Mouse (Mus musculus) stomach, embryonic 14.5 days (tissue): ENCODE data around the gene Hdac5. TPM values are rescaled to one million over a fixed set of nuclear protein-coding genes. Genes with fewer than 3 reads are reported as not detected.

Experiments
- ATAC-seq: fragments of 200-750 bp; cut with Nextera tagmentation; 2 replicates; pipeline ENCODE4 v1.8.0; 2017; ENCODE audit warnings: low read depth, moderate TSS enrichment; ENCODE audit not compliant: insufficient number of reproducible peaks, insufficient read depth, low FRiP score
- H3K27ac ChIP-seq: fragments of 300-500 bp; sonication (generic); 2 replicates; pipeline ENCODE4 v1.5.1; 2014; ENCODE audit warnings: mild to moderate bottlenecking, low read length, moderate library complexity, mixed read lengths
- H3K27me3 ChIP-seq: fragments of 300-500 bp; sonication (generic); 2 replicates; pipeline ENCODE4 v1.6.1; 2014; ENCODE audit warnings: low read length, control low read depth, mixed read lengths; ENCODE audit not compliant: control insufficient read depth, insufficient read depth
- H3K36me3 ChIP-seq: fragments of 300-500 bp; sonication (generic); 2 replicates; pipeline ENCODE4 v1.6.1; 2014; ENCODE audit warnings: mild to moderate bottlenecking, control low read depth, low read length, moderate library complexity, mixed read lengths; ENCODE audit not compliant: control insufficient read depth, insufficient read depth
- H3K4me1 ChIP-seq: fragments of 300-500 bp; sonication (generic); 2 replicates; pipeline ENCODE4 v1.6.1; 2014; ENCODE audit warnings: low read length, control low read depth, mixed read lengths; ENCODE audit not compliant: control insufficient read depth, insufficient read depth
- H3K4me2 ChIP-seq: fragments of 300-500 bp; sonication (generic); replicated peaks from 2 replicates; pipeline ENCODE4 v1.6.1; 2014; ENCODE audit warnings: low read depth, low read length, control low read depth
- H3K4me3 ChIP-seq: fragments of 300-500 bp; sonication (generic); 2 replicates; pipeline ENCODE4 v1.5.1; 2014; ENCODE audit warnings: low read depth, low read length, control low read depth
- H3K9ac ChIP-seq: fragments of 300-500 bp; sonication (generic); replicated peaks from 2 replicates; pipeline ENCODE4 v1.6.1; 2014; ENCODE audit warnings: low read depth, mild to moderate bottlenecking, control low read depth, low read length, moderate library complexity, mixed read lengths
- H3K9me3 ChIP-seq: fragments of 300-500 bp; sonication (generic); 2 replicates; pipeline ENCODE4 v1.6.1; 2016; ENCODE audit warnings: low read depth, low read length, control low read depth; ENCODE audit not compliant: control insufficient read depth
- WGBS: fragments of 180-500 bp; shearing (Covaris S2); extraction: QIAGEN DNeasy Blood & Tissue Kit; methylation state at CpG from one replicate; pipeline ENCODE4 v1.1.7; 2014; 5-methylcytosine and 5-hydroxymethylcytosine counted together
- polyA plus RNA-seq: library from polyadenylated mRNA; unstranded; fragments of >200 nt; fragmentation: Nextera tagmentation; extraction: Ambion mirVana; gene quantifications from 2 replicates; pipeline ENCODE4 v1.2.1, GENCODE M21; 2014

Hdac5 gene
- polyA plus RNA-seq, 1 experiment from 2014 or later: 46.4 TPM

DNA sequence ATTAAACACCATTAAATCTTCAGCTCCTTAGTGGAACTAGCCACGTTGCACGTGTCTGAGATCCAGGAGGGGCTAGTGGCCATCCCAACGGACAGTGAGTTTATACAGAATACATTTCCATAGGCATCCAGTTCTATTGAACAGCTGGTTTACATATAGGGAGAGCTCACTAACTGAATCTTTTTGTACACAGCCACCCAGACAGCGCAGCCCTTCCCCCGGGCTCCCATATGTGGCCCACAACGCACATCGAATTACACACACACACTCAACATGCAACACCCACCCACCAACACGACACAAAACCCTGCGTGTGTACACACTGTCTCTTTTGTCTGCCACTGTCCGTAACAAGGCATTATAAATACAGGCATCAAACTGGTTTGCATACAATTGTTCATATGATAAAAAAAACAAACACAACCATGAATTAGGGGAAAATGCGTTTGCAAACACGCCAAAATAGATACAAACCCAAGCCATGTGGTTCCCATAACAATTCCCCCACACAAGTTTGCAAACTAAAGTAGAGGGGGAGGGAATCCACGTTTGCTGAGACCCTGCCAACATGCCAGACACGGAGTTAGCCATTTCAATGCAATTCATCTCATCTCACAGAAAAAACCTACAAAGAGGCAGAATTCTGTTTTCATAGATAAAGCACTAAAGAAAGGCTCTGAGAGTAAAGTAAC, 15.8 kb upstream of the Hdac5 start:
- WGBS: 24% methylated on average over 14 of the region's 14 CpGs
- peak; percentile 46 for ATAC-seq
- H3K9ac ChIP-seq: no peak overlapping the region

DNA sequence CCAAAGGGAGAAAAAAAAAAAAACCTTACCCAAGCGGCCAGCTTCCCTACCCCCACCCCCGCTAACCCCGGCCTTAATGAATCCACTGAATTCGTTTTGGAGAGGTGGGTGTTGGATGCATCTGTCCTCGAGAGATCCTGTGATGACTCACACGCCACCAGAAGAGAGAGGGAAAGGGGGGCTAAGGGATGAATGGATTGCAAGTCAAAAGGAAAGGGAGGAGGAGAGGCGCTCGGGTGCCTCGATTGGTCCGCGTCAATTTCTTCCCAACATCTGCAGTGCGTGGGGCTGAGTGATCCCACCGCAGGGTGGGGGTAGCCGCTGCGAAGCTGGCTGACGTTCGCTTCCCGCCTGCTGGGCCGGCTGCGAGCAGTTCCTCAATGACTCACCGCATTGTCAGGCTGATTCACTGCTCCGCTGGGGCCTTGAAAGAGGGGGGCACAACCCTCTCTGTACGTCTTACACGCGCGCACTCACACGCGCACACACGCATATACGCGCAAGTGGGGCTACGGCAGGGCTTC, 15.0 kb upstream of the Hdac5 start:
- Histone ChIP-seq H3K27ac (peak overlapping the region; percentile 69), H3K4me2 (peak overlapping the region; percentile 62), H3K4me1 (peaks cover 26% of the 10 kb centered on the region; the same call in 1 of the 2 replicates), H3K27me3 (no peaks in the 10 kb centered on the region), H3K4me3 (peak overlapping the region; percentile 25), H3K9me3 (no peaks in the 10 kb centered on the region), H3K36me3 (no peaks in the 10 kb centered on the region), H3K9ac (peak overlapping the region; percentile 34)
- 2% methylated on average over 32 of the region's 32 CpGs for WGBS
- peak; percentile 81 for ATAC-seq

More for the DNA sequence above, 15.8 kb upstream of the Hdac5 start:
- Histone ChIP-seq H3K27me3 (no peaks in the 10 kb centered on the region), H3K36me3 (no peaks in the 10 kb centered on the region), H3K9me3 (no peaks in the 10 kb centered on the region), H3K27ac (peak overlapping the region; percentile 69), H3K4me3 (peak overlapping the region; percentile 25), H3K4me1 (peaks cover 26% of the 10 kb centered on the region; the same call in 1 of the 2 replicates), H3K4me2 (peak overlapping the region; percentile 62)

DNA sequence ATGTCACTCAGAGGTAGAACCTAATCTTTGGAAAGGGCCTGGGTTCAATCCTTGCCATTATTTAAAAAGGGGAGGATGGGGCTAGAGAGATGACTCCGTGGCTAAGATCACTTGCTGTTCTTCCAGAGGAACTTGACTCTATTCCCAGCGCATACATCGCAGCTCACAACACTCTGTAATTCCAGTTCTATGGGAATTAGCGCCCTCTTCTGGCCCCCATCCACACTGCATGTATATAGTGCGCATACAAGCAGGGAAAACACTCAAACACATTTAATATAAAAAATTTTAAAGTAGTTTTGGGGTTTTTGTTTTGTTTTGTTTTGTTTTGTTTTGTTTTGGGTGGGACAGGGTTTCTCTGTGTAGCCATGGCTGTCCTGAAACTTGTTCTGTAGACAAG, 11.9 kb upstream of the Hdac5 start:
- 54% methylated on average over 5 of the region's 5 CpGs for WGBS
- ATAC-seq: no peak

DNA sequence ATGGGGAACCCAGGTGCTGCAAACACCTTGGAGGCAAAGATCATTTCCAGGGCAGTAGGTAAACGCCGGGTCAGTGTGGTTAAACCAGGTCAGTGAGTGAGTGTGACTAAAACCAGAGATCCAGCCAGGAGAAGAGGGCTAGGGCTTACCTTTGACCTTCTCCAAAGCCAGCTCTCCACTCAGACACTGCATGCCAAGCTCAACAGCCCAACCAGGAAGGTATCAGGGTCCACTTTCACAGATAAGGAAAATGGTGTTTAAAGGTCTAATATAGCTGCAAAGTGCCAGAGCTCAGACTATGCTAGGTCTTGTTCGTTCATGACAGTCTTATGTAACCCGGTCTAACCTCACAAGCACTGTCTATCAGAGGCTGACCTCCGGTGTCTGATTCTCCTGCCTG, 11.3 kb upstream of the Hdac5 start:
- Histone ChIP-seq H3K9me3 (no peaks in the 10 kb centered on the region), H3K9ac (no peak overlapping the region), H3K36me3 (no peaks in the 10 kb centered on the region), H3K27me3 (no peaks in the 10 kb centered on the region), H3K4me3 (no peak overlapping the region), H3K27ac (no peak overlapping the region), H3K4me1 (peaks cover 18% of the 10 kb centered on the region; the same call in 1 of the 2 replicates), H3K4me2 (no peak overlapping the region)
- 78% methylated on average over 5 of the region's 5 CpGs for WGBS
- ATAC-seq: no peak

More for the DNA sequence above, 11.9 kb upstream of the Hdac5 start:
- Histone ChIP-seq H3K27ac (no peak overlapping the region), H3K4me1 (peaks cover 20% of the 10 kb centered on the region; the same call in 1 of the 2 replicates), H3K27me3 (no peaks in the 10 kb centered on the region), H3K4me2 (no peak overlapping the region), H3K36me3 (no peaks in the 10 kb centered on the region), H3K4me3 (no peak overlapping the region), H3K9ac (no peak overlapping the region), H3K9me3 (no peaks in the 10 kb centered on the region)

DNA sequence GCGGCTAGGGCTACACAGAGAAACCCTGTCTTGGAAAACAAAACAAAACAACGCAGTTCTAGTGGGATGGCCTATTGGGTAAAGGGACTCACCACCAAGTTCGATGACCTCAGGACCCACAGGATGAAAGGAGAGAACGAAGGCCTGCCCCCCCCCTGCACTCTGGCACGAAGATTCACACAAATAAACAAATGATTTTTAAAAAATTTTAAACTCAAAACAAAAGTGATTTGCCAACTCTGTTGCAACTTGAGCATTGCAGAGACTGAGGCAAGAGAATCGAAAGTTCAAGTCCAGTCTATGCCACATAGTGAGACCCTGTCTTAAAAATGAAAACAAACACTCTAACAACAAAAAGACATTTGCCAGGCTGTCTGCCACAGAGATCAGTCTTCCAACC, 10.7 kb upstream of the Hdac5 start:
- no peak for ATAC-seq
- Histone ChIP-seq H3K36me3 (no peaks in the 10 kb centered on the region), H3K4me3 (no peak overlapping the region), H3K27ac (no peak overlapping the region), H3K27me3 (no peaks in the 10 kb centered on the region), H3K4me2 (no peak overlapping the region), H3K9ac (no peak overlapping the region), H3K9me3 (no peaks in the 10 kb centered on the region), H3K4me1 (peaks cover 13% of the 10 kb centered on the region; the same call in 1 of the 2 replicates)
- 83% methylated on average over 6 of the region's 6 CpGs for WGBS

DNA sequence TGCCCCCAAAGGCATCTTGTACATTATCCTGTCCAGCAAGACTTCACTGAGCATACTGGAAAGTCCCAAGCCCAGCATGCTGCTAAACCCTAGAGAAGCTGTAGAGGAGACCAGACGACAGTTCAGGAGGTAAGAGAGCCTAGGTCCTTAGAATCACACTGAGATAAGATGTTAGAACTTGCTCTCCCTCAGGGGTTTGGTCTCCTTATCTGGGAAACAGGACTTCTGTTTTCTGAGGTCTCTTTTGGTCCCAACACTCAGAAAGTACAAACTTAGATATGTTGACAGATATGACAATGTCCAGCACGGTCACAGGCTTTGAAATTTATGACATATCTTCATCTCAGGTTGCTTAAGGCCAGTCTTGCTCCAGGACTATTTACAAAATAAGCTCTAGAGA, 6.1 kb upstream of the Hdac5 start:
- Histone ChIP-seq H3K27me3 (no peaks in the 10 kb centered on the region), H3K27ac (no peak overlapping the region), H3K9me3 (no peaks in the 10 kb centered on the region), H3K4me2 (no peak overlapping the region), H3K9ac (no peak overlapping the region), H3K4me1 (0 out of 2 replicates have a peak, but pooled peaks cover 4% of the 10 kb centered on the region), H3K36me3 (no peaks in the 10 kb centered on the region), H3K4me3 (no peak overlapping the region)
- WGBS: 55% methylated on average over 2 of the region's 2 CpGs
- no peak for ATAC-seq

DNA sequence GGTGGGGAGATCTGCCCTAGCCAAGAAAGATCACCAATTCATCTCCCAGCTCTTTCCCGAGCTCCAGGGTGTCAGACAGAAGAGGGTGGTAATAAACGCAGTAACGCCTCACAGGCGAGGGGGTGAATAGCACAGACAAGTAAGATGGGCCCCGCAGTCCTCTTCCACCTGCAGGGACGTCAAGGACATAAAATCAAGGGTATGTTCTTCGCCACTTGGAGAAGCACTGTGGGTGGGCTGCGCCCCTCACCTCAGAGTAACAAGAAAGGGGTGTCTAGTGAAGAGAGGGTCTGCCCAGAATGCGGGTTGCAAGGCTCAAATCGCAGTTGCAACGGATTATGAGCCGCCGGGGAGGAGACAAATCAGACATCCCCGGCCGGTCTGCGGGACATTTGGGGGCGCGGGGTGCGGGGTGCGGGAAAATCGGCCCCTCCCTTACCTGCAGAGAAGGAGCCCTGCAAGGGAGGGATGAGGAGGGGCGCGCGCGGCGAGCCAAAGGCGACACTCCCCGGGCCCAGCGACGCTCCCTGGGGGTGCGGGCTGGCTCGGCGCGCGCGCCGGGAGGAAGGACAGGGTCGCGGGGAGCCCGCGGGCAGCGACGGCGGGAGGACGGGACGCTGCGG, 524 bp downstream of the Hdac5 start:
- Histone ChIP-seq H3K27me3 (no peaks in the 10 kb centered on the region), H3K4me1 (peaks cover 45% of the 10 kb centered on the region), H3K27ac (peak overlapping the region; percentile 80), H3K9ac (peak overlapping the region; percentile 81), H3K4me3 (peak overlapping the region; percentile 92), H3K4me2 (peak overlapping the region; percentile 88), H3K9me3 (no peaks in the 10 kb centered on the region), H3K36me3 (no peaks in the 10 kb centered on the region)
- under 1% methylated on average over 27 of the region's 47 CpGs for WGBS
- peak; percentile 14; the same call in 1 of the 2 replicates for ATAC-seq

DNA sequence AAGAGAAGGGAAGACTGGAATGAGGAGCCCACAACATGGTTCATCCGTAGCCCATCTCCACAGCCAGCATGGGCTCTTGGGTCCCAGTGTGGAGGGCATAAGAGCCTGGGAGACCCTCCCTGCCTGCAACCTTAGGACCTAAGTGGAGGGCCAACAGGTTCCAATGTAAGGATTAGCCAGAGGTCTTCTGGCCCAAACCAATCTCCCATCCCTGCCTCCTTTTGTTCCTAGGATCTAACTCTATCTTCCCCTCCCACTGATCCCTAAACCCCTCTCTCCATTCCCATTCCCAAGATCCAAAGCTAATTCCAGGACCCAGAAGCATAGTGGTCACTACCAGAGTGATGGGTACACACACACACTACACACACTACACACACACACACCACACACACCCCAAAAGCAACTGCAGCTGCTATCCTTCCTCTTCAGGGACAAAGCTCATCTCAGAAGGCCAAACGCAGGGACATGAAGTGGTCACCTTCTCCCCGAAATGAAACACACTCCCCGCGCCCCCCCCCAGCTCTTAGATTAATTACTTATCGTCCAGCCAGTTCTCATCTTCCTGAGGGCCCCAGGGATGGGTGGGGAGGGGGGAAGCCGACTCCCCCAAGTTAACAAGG, 1.2 kb downstream of the Hdac5 start:
- peak overlapping the region; percentile 92 for H3K4me3 ChIP-seq
- 14% methylated on average over 7 of the region's 7 CpGs for WGBS
- no peak for ATAC-seq
- no peaks in the 10 kb centered on the region for H3K9me3 ChIP-seq
- peaks cover 51% of the 10 kb centered on the region for H3K4me1 ChIP-seq
- H3K27ac ChIP-seq: peak overlapping the region; percentile 29
- H3K27me3 ChIP-seq: no peaks in the 10 kb centered on the region
- H3K9ac ChIP-seq: peak overlapping the region; percentile 81; the same call in 1 of the 2 replicates
- H3K4me2 ChIP-seq: peak overlapping the region; percentile 88
- H3K36me3 ChIP-seq: no peaks in the 10 kb centered on the region
